Mouse (Mus musculus): ENCODE data around the gene Mrps21. TPM values are rescaled to one million over a fixed set of nuclear protein-coding genes. Genes with fewer than 3 reads are reported as not detected.

Mrps21 gene
- total and polyA plus RNA-seq, 3 experiments, result 174 to 350 (median 314) TPM

DNA sequence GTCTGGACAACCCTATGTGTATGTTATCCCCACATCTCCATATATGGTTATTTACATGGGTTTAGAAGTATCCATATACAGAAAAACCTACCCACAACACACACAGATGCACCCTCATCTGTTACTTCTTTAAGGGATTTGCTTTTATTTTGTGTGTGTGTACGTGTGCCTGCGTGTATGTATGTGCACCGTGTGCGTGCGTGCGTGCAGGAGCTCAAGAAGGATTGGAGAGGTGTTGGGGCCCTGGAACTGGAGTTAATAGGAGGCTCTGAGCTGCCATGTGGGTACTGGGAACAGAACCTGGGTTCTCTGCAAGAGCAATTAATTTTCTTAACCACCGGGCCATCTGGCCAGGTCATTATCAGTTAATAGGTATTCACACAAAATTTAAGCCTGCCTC is 729 bp upstream of the Mrps21 start:
- Histone ChIP-seq H3K79me2 (replicated peaks; ENCODE audit: control insufficient read depth, insufficient read depth, low read length) (peaks cover 5% of the 10 kb centered on the region; the same call in 1 of the 2 replicates), H3K4me1 (ENCODE audit: control insufficient read depth, insufficient read depth, low read length) (peaks cover 3% of the 10 kb centered on the region), H3K27me3 (ENCODE audit: control insufficient read depth, insufficient read depth, low read length) (no peaks in the 10 kb centered on the region), H3K4me3 (peak overlapping the region; percentile 68), H3K9ac (ENCODE audit: low read depth, low read length) (peak overlapping the region; percentile 52), H3K36me3 (ENCODE audit: control insufficient read depth, insufficient read depth, low read length) (no peaks in the 10 kb centered on the region; the same call in 1 of the 2 replicates), H3K27ac (peak overlapping the region; percentile 77)
- WGBS, result 58% methylated on average over 7 of the region's 7 CpGs
- TF ChIP-seq EP300 (IDR thresholded peaks at IDR 0.05; ENCODE audit: insufficient read depth, low read depth, low read length) (no peak), CTCF (IDR thresholded peaks at IDR 0.05) (no peak), POLR2A (IDR thresholded peaks at IDR 0.05; ENCODE audit: insufficient read depth, low read depth, low read length) (no peak)
- intact Hi-C loops (cut with DNase I), result no loop called here
- no peak for DNase-seq

DNA sequence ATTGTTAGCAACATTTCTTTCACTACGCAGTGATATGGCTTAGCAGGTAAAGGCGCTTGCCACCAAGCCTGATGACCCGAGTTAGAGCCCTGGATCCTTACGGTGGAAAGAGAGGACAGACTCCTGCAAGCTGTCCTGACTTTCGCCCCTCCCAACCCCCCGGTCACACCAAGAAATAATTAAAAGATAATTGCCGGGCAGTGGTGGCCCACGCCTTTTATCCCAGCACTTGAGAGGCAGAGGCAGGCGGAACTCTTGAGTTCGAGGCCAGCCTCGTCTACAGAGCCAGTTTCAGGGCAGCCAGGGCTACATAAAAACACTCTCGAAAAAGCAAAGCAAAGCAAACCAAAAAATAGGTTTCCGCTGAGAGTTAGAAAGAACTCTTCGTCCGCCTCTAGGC is 343 bp downstream of the Mrps21 start:
- Histone ChIP-seq H3K27ac (peak overlapping the region; percentile 77), H3K4me3 (peak overlapping the region; percentile 68), H3K9ac (ENCODE audit: low read depth, low read length) (peak overlapping the region; percentile 65), H3K27me3 (ENCODE audit: control insufficient read depth, insufficient read depth, low read length) (no peaks in the 10 kb centered on the region), H3K36me3 (ENCODE audit: control insufficient read depth, insufficient read depth, low read length) (peaks cover 2% of the 10 kb centered on the region), H3K79me2 (replicated peaks; ENCODE audit: control insufficient read depth, insufficient read depth, low read length) (peaks cover 5% of the 10 kb centered on the region; the same call in 1 of the 2 replicates), H3K4me1 (ENCODE audit: control insufficient read depth, insufficient read depth, low read length) (peaks cover 3% of the 10 kb centered on the region)
- WGBS, result 4% methylated on average over 15 of the region's 15 CpGs
- no peak for TF ChIP-seq EP300 (IDR thresholded peaks at IDR 0.05; ENCODE audit: insufficient read depth, low read depth, low read length)
- no peak for TF ChIP-seq CTCF (IDR thresholded peaks at IDR 0.05)
- no peak for TF ChIP-seq POLR2A (IDR thresholded peaks at IDR 0.05; ENCODE audit: insufficient read depth, low read depth, low read length)
- no peak for DNase-seq
- intact Hi-C loops (cut with DNase I), result no loop called here

GRCm38 (mm10) chr3:95867408-95867807 is 3.9 kb downstream of the Mrps21 start:
- Histone ChIP-seq H3K79me2 (replicated peaks; ENCODE audit: control insufficient read depth, insufficient read depth, low read length) (peaks cover 4% of the 10 kb centered on the region), H3K27ac (no peak overlapping the region), H3K9ac (ENCODE audit: low read depth, low read length) (no peak overlapping the region), H3K4me3 (no peak overlapping the region), H3K36me3 (ENCODE audit: control insufficient read depth, insufficient read depth, low read length) (peaks cover 4% of the 10 kb centered on the region), H3K4me1 (ENCODE audit: control insufficient read depth, insufficient read depth, low read length) (peaks cover 3% of the 10 kb centered on the region), H3K27me3 (ENCODE audit: control insufficient read depth, insufficient read depth, low read length) (no peaks in the 10 kb centered on the region)
- no peak for DNase-seq
- TF ChIP-seq EP300 (IDR thresholded peaks at IDR 0.05; ENCODE audit: insufficient read depth, low read depth, low read length) (no peak), POLR2A (IDR thresholded peaks at IDR 0.05; ENCODE audit: insufficient read depth, low read depth, low read length) (no peak), CTCF (IDR thresholded peaks at IDR 0.05) (no peak)
- WGBS, result 78% methylated on average over 2 of the region's 2 CpGs
- intact Hi-C loops (cut with DNase I), result no loop called here

- H3K4me3 ChIP-seq, result no peak overlapping the region
- no peak overlapping the region for H3K9ac ChIP-seq (ENCODE audit: low read depth, low read length)
- peaks cover 4% of the 10 kb centered on the region for H3K36me3 ChIP-seq (ENCODE audit: control insufficient read depth, insufficient read depth, low read length)
- no peak for TF ChIP-seq POLR2A (IDR thresholded peaks at IDR 0.05; ENCODE audit: insufficient read depth, low read depth, low read length)
- no peak for TF ChIP-seq CTCF (IDR thresholded peaks at IDR 0.05)
- no peak for TF ChIP-seq EP300 (IDR thresholded peaks at IDR 0.05; ENCODE audit: insufficient read depth, low read depth, low read length)
- no peaks in the 10 kb centered on the region for H3K27me3 ChIP-seq (ENCODE audit: control insufficient read depth, insufficient read depth, low read length)
- WGBS, result 83% methylated on average over 5 of the region's 5 CpGs
- H3K4me1 ChIP-seq (ENCODE audit: control insufficient read depth, insufficient read depth, low read length), result peaks cover 2% of the 10 kb centered on the region
- no peak overlapping the region for H3K27ac ChIP-seq
- DNase-seq, result no peak
- peaks cover 4% of the 10 kb centered on the region for H3K79me2 ChIP-seq (replicated peaks; ENCODE audit: control insufficient read depth, insufficient read depth, low read length)
- intact Hi-C loops (cut with DNase I), result no loop called here
Measured at GRCm38 (mm10) chr3:95866071-95866470, 5.2 kb downstream of the Mrps21 start.

- Histone ChIP-seq H3K36me3 (ENCODE audit: control insufficient read depth, insufficient read depth, low read length) (peaks cover 4% of the 10 kb centered on the region), H3K27me3 (ENCODE audit: control insufficient read depth, insufficient read depth, low read length) (no peaks in the 10 kb centered on the region), H3K9ac (ENCODE audit: low read depth, low read length) (peak overlapping the region; percentile 43; the same call in 1 of the 2 replicates), H3K27ac (peak overlapping the region; percentile 53), H3K4me3 (no peak overlapping the region), H3K4me1 (ENCODE audit: control insufficient read depth, insufficient read depth, low read length) (peaks cover under 1% of the 10 kb centered on the region), H3K79me2 (replicated peaks; ENCODE audit: control insufficient read depth, insufficient read depth, low read length) (peaks cover 4% of the 10 kb centered on the region)
- no peak for TF ChIP-seq POLR2A (IDR thresholded peaks at IDR 0.05; ENCODE audit: insufficient read depth, low read depth, low read length)
- no peak for TF ChIP-seq CTCF (IDR thresholded peaks at IDR 0.05)
- no peak for DNase-seq
- WGBS, result 89% methylated on average over 20 of the region's 20 CpGs
- intact Hi-C loops (cut with DNase I), result no loop called here
Measured at GRCm38 (mm10) chr3:95865571-95865970, 5.7 kb downstream of the Mrps21 start.

DNA sequence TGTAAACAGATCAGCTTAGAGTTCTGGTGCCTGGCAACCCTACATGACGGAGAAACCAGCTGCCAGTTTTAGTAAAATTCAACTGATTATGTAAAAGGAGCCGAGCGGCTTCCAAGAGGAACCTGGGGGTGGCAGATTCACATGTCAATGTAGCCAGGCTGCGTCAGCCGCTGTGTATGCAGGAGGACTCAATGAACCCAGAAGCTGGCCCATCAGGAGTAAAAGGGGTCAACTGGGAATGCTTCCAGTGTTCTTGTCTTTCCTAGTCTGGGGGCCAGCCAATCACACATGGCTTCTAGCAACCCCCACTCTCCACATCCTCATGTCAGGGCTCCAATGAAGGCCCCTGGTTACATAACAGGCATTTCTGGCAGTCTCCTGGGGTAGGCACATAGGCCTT is 6.3 kb downstream of the Mrps21 start:
- Histone ChIP-seq H3K27me3 (ENCODE audit: control insufficient read depth, insufficient read depth, low read length) (no peaks in the 10 kb centered on the region), H3K27ac (peak overlapping the region; percentile 53), H3K9ac (ENCODE audit: low read depth, low read length) (no peak overlapping the region), H3K4me3 (no peak overlapping the region), H3K4me1 (ENCODE audit: control insufficient read depth, insufficient read depth, low read length) (no peaks in the 10 kb centered on the region; the same call in none of the 2 replicates), H3K79me2 (replicated peaks; ENCODE audit: control insufficient read depth, insufficient read depth, low read length) (peaks cover 4% of the 10 kb centered on the region), H3K36me3 (ENCODE audit: control insufficient read depth, insufficient read depth, low read length) (peaks cover 4% of the 10 kb centered on the region)
- intact Hi-C loops (cut with DNase I), result no loop called here
- WGBS, result 67% methylated on average over 5 of the region's 5 CpGs
- TF ChIP-seq POLR2A (IDR thresholded peaks at IDR 0.05; ENCODE audit: insufficient read depth, low read depth, low read length), result no peak
- no peak for TF ChIP-seq CTCF (IDR thresholded peaks at IDR 0.05)
- no peak for TF ChIP-seq EP300 (IDR thresholded peaks at IDR 0.05; ENCODE audit: insufficient read depth, low read depth, low read length)
- DNase-seq, result peak; percentile 28 to 55

Measured in heart, adult 2 months (tissue).